Mouse (Mus musculus): Measurements from ENCODE around the gene Eaf2. TPM values are rescaled to one million over a fixed set of nuclear protein-coding genes. Genes with fewer than 3 reads are reported as not detected.

Eaf2 gene
- polyA plus RNA-seq, 1 experiment from 2014 or later, result 3.1 TPM

DNA sequence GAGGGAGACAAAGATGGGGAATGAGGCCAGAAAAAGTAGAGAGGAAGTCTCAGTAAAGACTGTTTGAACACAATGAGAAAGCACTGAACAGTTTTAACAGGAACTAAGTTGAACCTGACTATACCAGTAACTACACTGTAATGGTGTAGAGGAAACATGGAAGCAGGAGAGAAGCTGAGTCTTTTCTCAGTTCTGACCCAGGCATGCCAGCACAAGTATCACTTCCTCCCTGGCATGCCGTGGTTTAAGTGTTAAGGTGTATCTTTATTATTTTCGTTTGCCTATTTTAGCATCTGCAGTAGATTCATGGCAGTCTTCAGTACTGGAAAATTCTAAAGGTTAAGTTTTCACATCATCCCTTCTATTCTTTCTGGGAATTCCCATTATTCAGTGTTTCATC is 79.8 kb downstream of the Eaf2 start:
- TF ChIP-seq EP300 (optimal IDR thresholded peaks at IDR 0.05) (no peak), CTCF (IDR thresholded peaks at IDR 0.05; ENCODE audit: low read depth) (no peak)
- WGBS, result 68% methylated on average over 2 of the region's 2 CpGs
- H3K4me3 ChIP-seq (ENCODE audit: low read depth, low read length), result no peak overlapping the region
- no peaks in the 10 kb centered on the region for H3K36me3 ChIP-seq (ENCODE audit: control insufficient read depth, insufficient read depth, low read length)
- no peak overlapping the region for H3K27ac ChIP-seq (replicated peaks)
- no peaks in the 10 kb centered on the region for H3K4me1 ChIP-seq (replicated peaks; ENCODE audit: control insufficient read depth, insufficient read depth)
- no peak overlapping the region for H3K9ac ChIP-seq (ENCODE audit: low read length)
- H3K9me3 ChIP-seq (ENCODE audit: control insufficient read depth, low read length), result no peaks in the 10 kb centered on the region
- H3K4me2 ChIP-seq (replicated peaks; ENCODE audit: low read depth), result no peak overlapping the region
- DNase-seq (ENCODE audit: low spot score) (no peak), ATAC-seq (ENCODE audit: low FRiP score, low TSS enrichment) (no peak)
- H3K27me3 ChIP-seq (ENCODE audit: control insufficient read depth, insufficient read depth, low read length), result no peaks in the 10 kb centered on the region

DNA sequence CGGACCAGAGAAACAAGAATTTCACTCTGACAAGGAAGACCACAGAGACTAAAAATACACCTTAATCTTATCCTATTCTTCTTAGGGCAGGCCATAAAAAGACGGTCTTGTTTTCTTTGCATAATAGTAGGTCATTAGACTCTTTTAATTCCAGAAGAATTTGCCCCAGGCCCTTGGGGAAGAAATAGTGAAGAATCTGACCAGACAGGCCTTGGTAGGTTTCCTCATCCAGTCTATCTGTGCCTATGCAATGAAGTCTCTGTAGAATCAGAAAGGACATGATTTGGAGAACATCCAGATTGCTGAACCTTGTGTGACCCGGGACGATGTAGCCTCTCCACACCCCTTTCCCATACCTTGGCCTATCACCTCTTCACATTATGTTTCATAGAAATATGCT is 84.6 kb downstream of the Eaf2 start:
- 73% methylated on average over 4 of the region's 4 CpGs for WGBS
- no peaks in the 10 kb centered on the region for H3K36me3 ChIP-seq (ENCODE audit: control insufficient read depth, insufficient read depth, low read length)
- no peaks in the 10 kb centered on the region for H3K4me1 ChIP-seq (replicated peaks; ENCODE audit: control insufficient read depth, insufficient read depth)
- TF ChIP-seq CTCF (IDR thresholded peaks at IDR 0.05; ENCODE audit: low read depth) (no peak), EP300 (optimal IDR thresholded peaks at IDR 0.05) (no peak)
- DNase-seq (ENCODE audit: low spot score) (no peak), ATAC-seq (ENCODE audit: low FRiP score, low TSS enrichment) (no peak)
- H3K27ac ChIP-seq (replicated peaks), result no peak overlapping the region
- no peaks in the 10 kb centered on the region for H3K27me3 ChIP-seq (ENCODE audit: control insufficient read depth, insufficient read depth, low read length)
- no peaks in the 10 kb centered on the region for H3K9me3 ChIP-seq (ENCODE audit: control insufficient read depth, low read length)
- H3K9ac ChIP-seq (ENCODE audit: low read length), result no peak overlapping the region
- H3K4me3 ChIP-seq (ENCODE audit: low read depth, low read length), result no peak overlapping the region
- H3K4me2 ChIP-seq (replicated peaks; ENCODE audit: low read depth), result no peak overlapping the region

DNA sequence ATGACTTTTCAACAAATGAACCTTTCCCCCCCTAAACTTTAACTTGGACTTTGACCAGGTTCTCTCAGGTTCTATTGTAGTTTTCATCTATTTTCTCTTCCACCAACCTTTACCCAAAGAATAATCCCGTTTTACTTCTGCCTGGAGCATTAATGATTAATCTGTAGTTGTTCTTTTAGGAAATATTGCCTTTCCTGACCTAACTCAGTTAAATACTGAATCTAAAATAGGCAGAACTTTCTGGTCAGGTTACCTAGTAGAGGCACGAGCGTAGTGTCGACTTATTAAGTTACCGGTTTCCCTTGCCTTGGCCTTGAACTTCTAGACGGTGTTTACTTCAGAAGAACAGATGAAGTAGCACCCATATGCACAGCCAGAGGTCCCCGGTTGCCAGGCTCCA is 88.3 kb downstream of the Eaf2 start:
- Histone ChIP-seq H3K27me3 (ENCODE audit: control insufficient read depth, insufficient read depth, low read length) (no peaks in the 10 kb centered on the region), H3K9me3 (ENCODE audit: control insufficient read depth, low read length) (no peaks in the 10 kb centered on the region), H3K4me2 (replicated peaks; ENCODE audit: low read depth) (no peak overlapping the region), H3K9ac (ENCODE audit: low read length) (no peak overlapping the region), H3K4me1 (replicated peaks; ENCODE audit: control insufficient read depth, insufficient read depth) (no peaks in the 10 kb centered on the region), H3K4me3 (ENCODE audit: low read depth, low read length) (no peak overlapping the region), H3K27ac (replicated peaks) (no peak overlapping the region), H3K36me3 (ENCODE audit: control insufficient read depth, insufficient read depth, low read length) (no peaks in the 10 kb centered on the region)
- ATAC-seq (ENCODE audit: low FRiP score, low TSS enrichment) (no peak), DNase-seq (ENCODE audit: low spot score) (no peak)
- TF ChIP-seq CTCF (IDR thresholded peaks at IDR 0.05; ENCODE audit: low read depth) (no peak), EP300 (optimal IDR thresholded peaks at IDR 0.05) (no peak)
- 73% methylated on average over 7 of the region's 7 CpGs for WGBS

DNA sequence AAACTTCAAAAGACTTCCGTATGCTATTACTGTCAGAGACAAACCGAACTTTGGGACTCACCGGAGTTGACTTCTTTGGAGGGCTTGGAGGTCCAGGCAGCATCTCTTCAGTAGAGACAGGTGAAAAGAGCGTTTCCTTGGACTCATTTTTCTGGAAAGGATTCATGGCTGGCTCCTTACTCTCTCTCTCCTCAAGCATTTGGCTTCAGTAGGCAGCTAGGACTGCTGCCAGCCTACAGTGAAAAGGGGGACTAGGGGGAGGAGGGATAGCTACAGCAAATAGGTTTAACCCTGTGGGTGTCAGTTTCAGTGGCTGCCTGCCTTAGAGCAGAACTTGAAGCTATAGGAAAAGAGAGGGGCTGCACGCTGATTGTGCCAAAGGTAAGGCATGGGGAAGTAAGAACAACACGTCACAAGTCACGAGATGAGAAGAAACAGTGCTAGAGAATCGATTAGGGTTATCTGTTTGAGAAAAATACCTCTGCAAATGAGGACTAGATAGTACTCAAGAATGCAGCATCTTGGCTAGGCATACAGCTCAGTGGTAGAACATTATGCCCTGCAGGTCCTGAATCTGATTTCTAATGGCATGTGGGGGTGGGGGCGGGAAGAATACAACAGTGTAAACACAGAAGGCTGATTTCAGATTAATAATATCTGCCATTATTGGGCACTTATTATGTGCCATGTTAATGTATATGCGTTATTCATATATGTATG is 90.0 kb downstream of the Eaf2 start, which contains the start of gene Slc15a2:
Gene Slc15a2 (minus strand): TSS at position 369 of the 720 bp plus-strand sequence.
- no peaks in the 10 kb centered on the region for H3K9me3 ChIP-seq (ENCODE audit: control insufficient read depth, low read length)
- no peaks in the 10 kb centered on the region for H3K27me3 ChIP-seq (ENCODE audit: control insufficient read depth, insufficient read depth, low read length)
- H3K27ac ChIP-seq (replicated peaks), result no peak within 1 kb of the TSS
- TF ChIP-seq EP300 (optimal IDR thresholded peaks at IDR 0.05), result no peak
- ATAC-seq (ENCODE audit: low FRiP score, low TSS enrichment), result no peak
- WGBS, result 39% methylated on average over 10 of the region's 10 CpGs
- peak; percentile 20 for DNase-seq (ENCODE audit: low spot score)
- H3K4me2 ChIP-seq (replicated peaks; ENCODE audit: low read depth), result peak within 1 kb of the TSS; percentile 31
- H3K9ac ChIP-seq (ENCODE audit: low read length), result no peak within 1 kb of the TSS
- no peaks in the 10 kb centered on the region for H3K36me3 ChIP-seq (ENCODE audit: control insufficient read depth, insufficient read depth, low read length)
- no peak within 1 kb of the TSS for H3K4me3 ChIP-seq (ENCODE audit: low read depth, low read length)
- H3K4me1 ChIP-seq (replicated peaks; ENCODE audit: control insufficient read depth, insufficient read depth), result no peaks in the 10 kb centered on the region

DNA sequence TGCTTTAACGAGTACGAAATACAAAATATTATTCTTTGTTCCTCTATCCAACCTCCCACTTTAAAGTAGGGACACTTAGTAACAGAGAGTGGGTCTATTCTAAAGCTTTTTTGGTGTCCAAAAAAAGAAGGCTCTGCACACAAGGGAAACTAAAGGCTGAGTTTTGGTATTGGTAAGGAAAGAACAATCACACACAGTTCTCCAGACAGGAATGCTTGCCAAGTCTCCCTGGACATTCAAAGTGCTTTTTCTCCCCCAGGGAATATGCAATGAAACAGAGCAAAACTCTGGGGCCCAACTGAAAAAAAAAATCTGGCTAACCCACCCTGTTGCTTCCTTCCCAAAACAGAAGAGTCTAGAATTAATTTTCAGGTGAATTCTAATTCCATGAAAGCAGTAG is 90.7 kb downstream of the Eaf2 start:
- WGBS, result 83% methylated on average over 2 of the region's 2 CpGs
- ATAC-seq (ENCODE audit: low FRiP score, low TSS enrichment) (no peak), DNase-seq (ENCODE audit: low spot score) (no peak)
- Histone ChIP-seq H3K36me3 (ENCODE audit: control insufficient read depth, insufficient read depth, low read length) (no peaks in the 10 kb centered on the region), H3K4me3 (ENCODE audit: low read depth, low read length) (no peak overlapping the region), H3K27ac (replicated peaks) (no peak overlapping the region), H3K4me1 (replicated peaks; ENCODE audit: control insufficient read depth, insufficient read depth) (no peaks in the 10 kb centered on the region), H3K9ac (ENCODE audit: low read length) (no peak overlapping the region), H3K4me2 (replicated peaks; ENCODE audit: low read depth) (peak overlapping the region; percentile 31), H3K9me3 (ENCODE audit: control insufficient read depth, low read length) (no peaks in the 10 kb centered on the region), H3K27me3 (ENCODE audit: control insufficient read depth, insufficient read depth, low read length) (no peaks in the 10 kb centered on the region)
- TF ChIP-seq EP300 (optimal IDR thresholded peaks at IDR 0.05) (no peak), CTCF (IDR thresholded peaks at IDR 0.05; ENCODE audit: low read depth) (no peak)

DNA sequence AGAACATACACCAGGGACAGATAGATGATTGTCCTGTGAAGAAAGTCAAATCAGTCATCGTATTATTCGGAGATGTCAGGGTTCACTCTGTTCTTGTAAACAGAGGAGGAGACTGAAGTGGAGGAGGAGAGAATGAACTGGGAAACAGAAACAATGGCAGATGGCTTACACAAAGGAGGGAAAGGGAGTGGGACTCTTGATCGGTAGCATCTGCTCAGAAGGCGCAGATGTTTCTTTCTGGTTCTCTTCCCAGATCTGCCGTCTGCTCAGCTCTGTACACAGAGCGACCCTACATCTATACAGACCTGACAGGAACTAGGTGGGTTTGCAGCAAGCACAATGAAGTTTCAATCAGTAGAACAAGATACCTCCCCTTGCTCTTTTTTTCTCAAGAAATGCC is 99.1 kb downstream of the Eaf2 start:
- H3K36me3 ChIP-seq (ENCODE audit: control insufficient read depth, insufficient read depth, low read length), result no peaks in the 10 kb centered on the region
- ATAC-seq (ENCODE audit: low FRiP score, low TSS enrichment) (no peak), DNase-seq (ENCODE audit: low spot score) (no peak)
- H3K9me3 ChIP-seq (ENCODE audit: control insufficient read depth, low read length), result no peaks in the 10 kb centered on the region
- no peaks in the 10 kb centered on the region for H3K4me1 ChIP-seq (replicated peaks; ENCODE audit: control insufficient read depth, insufficient read depth)
- WGBS, result 44% methylated on average over 6 of the region's 6 CpGs
- H3K4me3 ChIP-seq (ENCODE audit: low read depth, low read length), result no peak overlapping the region
- no peak overlapping the region for H3K27ac ChIP-seq (replicated peaks)
- H3K9ac ChIP-seq (ENCODE audit: low read length), result no peak overlapping the region
- TF ChIP-seq EP300 (optimal IDR thresholded peaks at IDR 0.05), result no peak
- no peak for TF ChIP-seq CTCF (IDR thresholded peaks at IDR 0.05; ENCODE audit: low read depth)
- no peak overlapping the region for H3K4me2 ChIP-seq (replicated peaks; ENCODE audit: low read depth)
- H3K27me3 ChIP-seq (ENCODE audit: control insufficient read depth, insufficient read depth, low read length), result no peaks in the 10 kb centered on the region
